Mouse (Mus musculus) gonadal fat pad, adult 2 months (tissue): ENCODE data around the gene Cdkn2b. TPM values are rescaled to one million over a fixed set of nuclear protein-coding genes. Genes with fewer than 3 reads are reported as not detected.

Source experiments
- DNase-seq: peaks from one replicate; pipeline ENCODE4 v3.0.0-alpha.2; 2012; ENCODE audit warnings: low read depth
- polyA plus RNA-seq: library from polyadenylated mRNA; depleted of rRNA; stranded (reverse); fragments of >200 nt; gene quantifications from 2 replicates; pipeline ENCODE4 v1.2.3, GENCODE M21; 2012

Cdkn2b gene
- polyA plus RNA-seq, 1 experiment, result 20.4 TPM

DNA sequence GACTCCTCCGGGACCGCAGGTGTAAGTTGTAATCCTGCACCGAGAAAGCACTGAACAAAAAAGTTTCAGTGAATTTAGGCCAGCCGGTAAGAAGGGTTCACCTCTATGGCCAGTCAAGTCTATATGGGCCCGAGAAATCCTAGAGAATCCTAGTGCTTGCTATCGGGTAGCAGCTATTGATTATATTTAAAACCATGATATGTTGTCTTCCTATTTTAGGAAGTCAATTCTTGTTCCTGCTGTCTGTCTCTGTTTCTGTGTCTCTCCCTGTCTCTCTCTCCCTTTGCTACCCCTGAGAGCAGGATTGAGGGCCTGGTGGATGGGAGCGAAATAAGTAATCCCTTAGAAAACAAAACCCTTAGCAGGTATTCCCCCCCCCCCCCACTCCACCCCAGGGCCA, 17.3 kb downstream of the Cdkn2b start:
- DNase-seq, result no peak

DNA sequence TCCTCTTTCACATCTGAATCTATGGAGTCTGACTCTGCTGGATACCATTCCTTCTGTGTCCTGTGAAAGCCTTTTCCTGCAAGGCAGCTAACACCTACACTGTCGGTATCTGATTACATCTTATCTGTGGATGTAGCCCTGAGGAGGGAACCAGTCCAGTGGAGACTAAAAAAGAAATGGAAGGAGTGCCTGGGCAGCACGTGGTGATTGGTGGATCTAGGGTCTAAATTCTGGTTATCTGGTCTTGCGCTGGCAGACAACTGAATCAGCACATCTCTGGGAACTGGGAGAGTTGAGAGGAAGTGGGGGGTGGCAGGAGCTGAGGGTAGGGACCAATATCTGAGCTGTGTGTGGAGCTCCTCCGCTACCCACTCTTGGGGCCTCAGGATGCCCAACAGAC, 21.8 kb downstream of the Cdkn2b start:
- no peak for DNase-seq

- DNase-seq, result no peak
Observed at GRCm38 (mm10) chr4:89286566-89286965, 24.3 kb downstream of the Cdkn2b start.

DNA sequence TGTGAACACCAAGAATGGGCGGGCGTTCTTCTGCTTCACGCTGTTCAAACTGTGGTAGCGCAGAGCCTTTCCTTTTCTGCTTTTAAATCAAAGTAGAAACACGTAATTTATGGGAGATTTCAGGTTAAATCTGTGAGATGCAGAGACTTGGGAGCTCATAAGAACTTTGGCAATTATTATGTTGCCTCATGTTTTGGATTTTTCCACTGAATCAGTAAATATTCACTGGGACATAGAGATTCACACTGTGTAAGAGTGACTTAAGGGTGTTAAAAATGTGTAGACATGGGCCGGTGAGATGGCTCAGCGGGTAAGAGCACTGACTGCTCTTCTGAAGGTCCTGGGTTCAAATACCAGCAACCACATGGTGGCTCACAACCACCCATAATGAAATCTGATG, 25.2 kb downstream of the Cdkn2b start:
- no peak for DNase-seq

- no peak for DNase-seq
Observed at GRCm38 (mm10) chr4:89282661-89283060, 28.2 kb downstream of the Cdkn2b start.

DNA sequence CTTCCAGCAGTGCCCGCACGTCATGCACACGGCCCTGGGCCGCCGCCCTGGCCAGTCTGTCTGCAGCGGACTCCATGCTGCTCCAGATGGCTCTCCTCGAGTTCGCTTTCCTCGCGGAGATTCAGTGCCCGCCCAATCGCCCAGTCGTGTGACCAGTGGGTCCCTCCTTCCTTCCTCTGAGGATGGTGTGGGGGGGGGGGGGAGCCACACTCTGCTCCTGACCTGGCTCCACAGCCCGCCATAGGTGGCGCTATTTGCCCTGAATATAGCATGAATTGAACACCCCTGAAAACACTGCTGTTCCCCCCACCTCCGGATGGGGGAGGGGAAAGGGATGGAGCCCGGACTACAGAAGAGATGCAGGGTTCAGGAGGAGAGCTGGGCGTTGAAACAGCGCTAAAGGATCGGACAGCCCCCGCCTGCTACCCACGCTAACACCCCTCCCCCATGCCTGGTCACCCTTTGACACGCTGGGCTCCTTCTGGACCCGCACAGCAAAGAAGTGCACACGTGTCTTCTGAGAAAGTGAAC, 28.7 kb downstream of the Cdkn2b start:
- DNase-seq, result no peak

DNA sequence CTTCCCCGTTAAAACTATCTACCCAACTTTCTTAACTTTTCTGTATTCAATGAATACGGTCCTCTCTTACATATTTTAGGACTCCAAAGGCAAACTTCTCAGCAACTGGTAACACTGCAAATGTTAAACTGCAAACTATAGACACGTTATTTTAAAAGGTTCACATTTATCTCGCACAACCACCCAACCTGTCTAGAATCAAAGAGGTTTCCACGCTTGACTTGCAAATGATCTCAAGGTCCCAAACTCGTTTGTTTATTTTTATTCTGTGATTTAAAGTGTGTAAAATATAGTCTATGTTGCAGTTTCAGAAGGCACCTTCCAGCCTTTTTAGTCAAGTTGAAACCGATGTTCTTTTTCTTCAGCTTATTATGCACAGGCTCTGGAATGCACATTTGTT, 29.6 kb downstream of the Cdkn2b start:
- DNase-seq, result no peak

- no peak for DNase-seq
Observed at GRCm38 (mm10) chr4:89279641-89280040, 31.2 kb downstream of the Cdkn2b start.

DNA sequence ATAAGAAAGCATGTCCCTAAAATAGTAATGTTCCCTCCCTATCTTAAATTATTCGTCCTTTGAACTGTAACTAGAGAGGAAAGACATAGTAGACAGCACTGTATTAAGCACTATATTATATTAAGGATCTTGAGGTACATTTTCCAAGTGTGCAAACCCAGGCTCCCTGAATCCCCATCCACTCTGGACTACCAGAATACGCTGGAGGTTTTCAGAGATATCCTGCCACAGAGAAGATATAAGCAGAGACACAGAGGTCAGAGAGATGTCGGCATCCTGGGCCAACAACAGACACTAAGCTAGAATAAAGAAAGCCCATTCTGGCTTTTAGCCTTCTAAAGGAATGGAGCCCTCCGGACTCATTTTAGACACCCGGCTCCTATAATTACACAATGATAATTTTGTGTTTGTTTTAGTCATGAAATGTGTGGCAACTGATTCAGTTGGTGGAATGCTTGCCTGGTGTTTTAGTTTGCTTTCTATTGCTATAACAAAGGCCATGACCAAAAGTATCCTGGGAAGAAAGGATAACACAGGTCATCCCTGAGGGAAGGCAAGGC, 33.4 kb downstream of the Cdkn2b start:
- DNase-seq, result no peak

- DNase-seq, result no peak
Observed at GRCm38 (mm10) chr4:89276669-89277219, 34.1 kb downstream of the Cdkn2b start.

- no peak for DNase-seq
Observed at GRCm38 (mm10) chr4:89275811-89276584, 34.8 kb downstream of the Cdkn2b start.

GRCm38 (mm10) chr4:89274829-89275548, 35.9 kb downstream of the Cdkn2b start:
- DNase-seq, result no peak

GRCm38 (mm10) chr4:89274006-89274405, 36.8 kb downstream of the Cdkn2b start:
- no peak for DNase-seq

DNA sequence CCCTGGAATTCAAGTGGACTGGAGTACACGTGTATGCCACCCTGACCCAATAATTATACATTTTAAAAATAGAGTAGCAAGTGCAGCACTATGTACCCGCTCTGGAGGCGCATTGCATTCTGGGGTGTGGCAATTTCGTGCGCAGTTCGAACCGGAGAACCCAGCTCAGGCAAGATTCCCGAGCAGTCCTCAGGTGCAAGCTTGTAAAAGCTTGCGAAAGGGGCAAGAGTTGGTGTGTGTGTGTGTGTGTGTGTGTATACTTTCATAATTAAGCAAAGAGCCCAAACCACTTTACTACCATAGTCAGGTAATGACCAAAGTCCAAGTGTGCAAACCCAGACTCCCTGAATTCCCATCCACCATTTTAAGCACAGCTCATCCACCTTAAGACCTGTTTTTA, 37.3 kb downstream of the Cdkn2b start:
- no peak for DNase-seq

DNA sequence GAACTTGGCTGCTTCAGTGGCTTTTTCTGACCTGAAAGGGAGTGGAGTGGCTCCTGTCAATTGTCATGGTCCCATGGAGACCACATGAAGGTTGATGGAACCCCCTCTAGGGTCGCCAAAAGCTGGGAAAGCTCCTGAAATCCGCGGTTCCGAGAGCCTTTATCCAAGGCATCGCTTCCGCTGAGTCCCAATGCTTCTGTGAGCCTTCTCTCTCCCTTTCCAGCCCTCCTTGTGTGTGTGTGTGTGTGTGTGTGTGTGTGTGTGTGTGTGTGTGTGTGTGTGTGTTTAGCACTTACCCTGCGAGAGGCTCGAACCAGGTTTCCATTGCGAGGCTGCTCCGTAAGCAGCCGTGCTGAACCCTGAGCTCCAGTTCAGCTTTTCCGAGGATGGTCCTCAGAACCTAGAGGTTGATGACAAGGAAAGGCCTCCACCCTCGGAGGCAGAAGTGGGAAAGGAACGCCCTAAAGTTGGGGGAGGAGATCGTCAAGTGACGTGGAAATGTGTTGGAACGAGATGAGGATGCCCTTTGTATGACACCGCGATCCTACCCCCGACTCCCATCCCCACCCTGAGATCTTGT, 37.8 kb downstream of the Cdkn2b start:
- no peak for DNase-seq

DNA sequence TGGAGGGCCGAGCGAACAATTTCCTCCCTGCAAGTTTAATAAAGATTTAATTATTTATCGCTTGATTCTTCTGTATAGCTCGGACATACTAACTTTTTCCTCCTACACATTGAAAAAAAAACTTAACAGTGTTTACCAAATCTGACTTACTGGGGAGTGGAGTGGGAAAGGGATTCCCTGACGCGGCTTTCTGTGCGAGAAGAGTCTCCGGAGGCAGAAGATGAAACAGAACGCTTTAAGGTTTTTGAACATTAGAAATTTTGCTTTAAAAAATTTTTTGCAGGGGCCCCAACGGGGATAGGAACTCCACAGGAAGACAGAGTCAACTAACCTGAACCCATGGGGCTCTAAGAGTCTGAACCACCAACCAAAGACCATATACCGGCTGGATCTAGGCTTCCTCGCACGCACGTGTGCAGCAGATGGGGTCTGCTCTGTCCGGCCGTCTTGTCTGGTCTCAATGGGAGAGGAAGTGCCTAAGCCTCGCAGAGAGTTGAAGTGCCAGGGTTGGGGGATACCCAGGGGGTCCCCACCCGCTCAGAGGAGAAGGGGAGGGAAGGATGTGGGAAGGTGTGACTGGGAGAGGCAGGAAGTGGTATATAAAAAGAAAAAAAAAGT, 38.6 kb downstream of the Cdkn2b start:
- no peak for DNase-seq

GRCm38 (mm10) chr4:89257768-89258167, 53.1 kb downstream of the Cdkn2b start:
- DNase-seq, result no peak
